Mouse (Mus musculus): ENCODE measurements around the gene Ddhd1. TPM values are rescaled to one million over a fixed set of nuclear protein-coding genes. Genes with fewer than 3 reads are reported as not detected.

Ddhd1 gene
- polyA plus RNA-seq, 1 experiment from 2014 or later = 10.0 TPM

GRCm38 (mm10) chr14:45660315-45660714 lies 2.4 kb upstream of the Ddhd1 start:
- Histone ChIP-seq H3K4me1 (peaks cover 22% of the 10 kb centered on the region), H3K9me3 (no peaks in the 10 kb centered on the region), H3K4me3 (no peak overlapping the region), H3K36me3 (no peaks in the 10 kb centered on the region), H3K27me3 (ENCODE audit: insufficient read depth, poor library complexity, severe bottlenecking) (no peaks in the 10 kb centered on the region), H3K27ac (no peak overlapping the region)
- WGBS = 71% methylated on average over 1 of the region's 1 CpGs
- no peak for DNase-seq (ENCODE audit: low spot score)

DNA sequence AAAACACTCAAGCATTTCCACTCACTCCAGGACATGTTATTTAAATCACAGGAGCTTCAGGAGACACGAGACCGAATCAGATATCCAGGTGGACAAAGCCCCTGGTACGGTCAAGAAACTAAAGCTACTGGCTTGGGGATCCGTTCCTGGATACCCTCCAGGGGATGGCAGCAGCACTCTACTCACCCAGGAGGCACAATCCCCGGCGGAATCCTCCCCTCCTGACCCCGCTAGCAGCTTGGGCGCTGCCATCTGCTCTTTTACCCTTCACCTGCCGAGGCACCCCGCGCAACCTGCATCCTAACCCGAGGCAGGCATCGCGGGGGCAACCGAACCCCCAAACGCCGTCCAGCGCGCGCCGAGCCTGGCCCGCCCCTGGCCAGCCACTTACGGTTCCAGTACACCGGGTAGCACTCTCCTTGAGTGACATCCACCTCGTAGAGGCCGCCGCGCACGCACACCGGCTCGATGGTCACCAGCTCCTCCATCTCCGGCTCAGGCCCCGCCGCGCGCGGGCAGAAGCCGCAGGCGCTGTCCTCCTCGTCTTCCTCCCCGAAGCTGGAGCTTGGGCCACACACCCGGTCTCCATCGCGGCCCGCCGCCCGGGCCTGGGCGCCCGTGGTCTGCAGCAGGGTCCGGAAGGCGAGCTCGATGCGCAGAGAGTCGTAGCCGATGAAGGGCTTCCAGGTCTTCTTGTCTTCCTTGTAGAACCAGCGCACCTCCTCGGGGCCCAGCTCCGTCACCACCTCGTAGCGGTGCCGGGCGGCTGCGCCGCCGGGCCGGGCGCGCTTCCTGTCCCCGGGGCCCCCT lies 907 bp downstream of the Ddhd1 start:
- WGBS = under 1% methylated on average over 69 of the region's 69 CpGs
- H3K4me1 ChIP-seq = peaks cover 37% of the 10 kb centered on the region

DNA sequence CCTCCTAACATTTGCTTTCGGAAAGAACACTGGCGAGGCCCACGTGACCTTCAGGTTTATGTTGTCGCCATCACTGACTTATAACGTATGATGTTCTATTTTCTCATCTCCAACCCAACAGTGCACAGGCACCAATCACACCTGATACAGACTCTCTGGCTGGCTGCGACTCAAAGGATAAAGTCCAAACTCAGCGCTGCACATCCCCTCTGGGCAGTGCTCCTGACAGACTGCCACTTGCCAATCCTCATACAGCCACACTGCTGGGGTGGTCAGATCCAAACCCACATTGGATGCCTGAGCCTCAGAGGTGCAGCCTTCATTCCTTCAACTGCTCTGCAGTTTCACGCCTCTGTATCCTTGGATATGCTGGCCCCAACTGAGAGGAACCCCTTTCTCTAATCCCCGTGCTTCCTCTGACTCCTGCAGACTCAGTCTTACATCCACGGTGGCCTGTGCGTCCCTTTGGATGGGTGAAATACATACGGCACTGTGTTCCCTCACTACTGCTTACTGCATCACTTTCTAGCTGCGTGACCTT lies 3.0 kb downstream of the Ddhd1 start:
- Histone ChIP-seq H3K4me3 (0 out of 2 replicates have a peak overlapping the region, but pooled peaks have one; percentile 5), H3K9me3 (no peaks in the 10 kb centered on the region), H3K36me3 (no peaks in the 10 kb centered on the region)

More for the DNA sequence above, 907 bp downstream of the Ddhd1 start:
- H3K36me3 ChIP-seq = no peaks in the 10 kb centered on the region
- peak overlapping the region; percentile 91 for H3K4me3 ChIP-seq
- no peaks in the 10 kb centered on the region for H3K27me3 ChIP-seq (ENCODE audit: insufficient read depth, poor library complexity, severe bottlenecking)
- H3K27ac ChIP-seq = peak overlapping the region; percentile 95
- H3K9me3 ChIP-seq = no peaks in the 10 kb centered on the region
- DNase-seq (ENCODE audit: low spot score) = peak; percentile 88

GRCm38 (mm10) chr14:45653756-45654155 lies 4.2 kb downstream of the Ddhd1 start:
- Histone ChIP-seq H3K27me3 (ENCODE audit: insufficient read depth, poor library complexity, severe bottlenecking) (no peaks in the 10 kb centered on the region), H3K4me3 (no peak overlapping the region), H3K9me3 (no peaks in the 10 kb centered on the region), H3K27ac (no peak overlapping the region), H3K36me3 (no peaks in the 10 kb centered on the region), H3K4me1 (peaks cover 49% of the 10 kb centered on the region)
- peak; percentile 85 for DNase-seq (ENCODE audit: low spot score)
- 57% methylated on average over 2 of the region's 2 CpGs for WGBS

More for the DNA sequence above, 3.0 kb downstream of the Ddhd1 start:
- no peaks in the 10 kb centered on the region for H3K27me3 ChIP-seq (ENCODE audit: insufficient read depth, poor library complexity, severe bottlenecking)
- peak overlapping the region; percentile 52; the same call in 1 of the 2 replicates for H3K27ac ChIP-seq
- whole genome bisulfite sequencing = 79% methylated on average over 13 of the region's 13 CpGs
- peaks cover 39% of the 10 kb centered on the region for H3K4me1 ChIP-seq
- no peak for DNase-seq (ENCODE audit: low spot score)

- H3K27me3 ChIP-seq (ENCODE audit: insufficient read depth, poor library complexity, severe bottlenecking) = no peaks in the 10 kb centered on the region
- peaks cover 41% of the 10 kb centered on the region for H3K4me1 ChIP-seq
- DNase-seq (ENCODE audit: low spot score) = no peak
- H3K27ac ChIP-seq = peak overlapping the region; percentile 31; the same call in 1 of the 2 replicates
- WGBS = 58% methylated on average over 11 of the region's 11 CpGs
- no peaks in the 10 kb centered on the region for H3K9me3 ChIP-seq
- H3K36me3 ChIP-seq = no peaks in the 10 kb centered on the region
- H3K4me3 ChIP-seq = no peak overlapping the region
Measured at GRCm38 (mm10) chr14:45648999-45649818, 8.7 kb downstream of the Ddhd1 start.

- H3K9me3 ChIP-seq = no peaks in the 10 kb centered on the region
- no peak overlapping the region for H3K4me3 ChIP-seq
- H3K27me3 ChIP-seq (ENCODE audit: insufficient read depth, poor library complexity, severe bottlenecking) = no peaks in the 10 kb centered on the region
- WGBS = 61% methylated on average over 3 of the region's 3 CpGs
- H3K27ac ChIP-seq = no peak overlapping the region
- DNase-seq (ENCODE audit: low spot score) = no peak
- H3K4me1 ChIP-seq = peaks cover 48% of the 10 kb centered on the region
- H3K36me3 ChIP-seq = no peaks in the 10 kb centered on the region
Measured at GRCm38 (mm10) chr14:45648144-45648543, 9.8 kb downstream of the Ddhd1 start.

- Histone ChIP-seq H3K27ac (no peak overlapping the region), H3K4me1 (peaks cover 46% of the 10 kb centered on the region), H3K27me3 (ENCODE audit: insufficient read depth, poor library complexity, severe bottlenecking) (no peaks in the 10 kb centered on the region), H3K36me3 (no peaks in the 10 kb centered on the region), H3K9me3 (no peaks in the 10 kb centered on the region), H3K4me3 (no peak overlapping the region)
- WGBS = 71% methylated on average over 11 of the region's 11 CpGs
- no peak for DNase-seq (ENCODE audit: low spot score)
Measured at GRCm38 (mm10) chr14:45647632-45648031, 10.3 kb downstream of the Ddhd1 start.

- no peaks in the 10 kb centered on the region for H3K9me3 ChIP-seq
- H3K27ac ChIP-seq = no peak overlapping the region
- WGBS = 58% methylated on average over 7 of the region's 7 CpGs
- peaks cover 43% of the 10 kb centered on the region for H3K4me1 ChIP-seq
- no peak overlapping the region for H3K4me3 ChIP-seq
- no peaks in the 10 kb centered on the region for H3K27me3 ChIP-seq (ENCODE audit: insufficient read depth, poor library complexity, severe bottlenecking)
- no peak for DNase-seq (ENCODE audit: low spot score)
- H3K36me3 ChIP-seq = no peaks in the 10 kb centered on the region
Measured at GRCm38 (mm10) chr14:45647175-45647574, 10.8 kb downstream of the Ddhd1 start.

GRCm38 (mm10) chr14:45644786-45645185 lies 13.2 kb downstream of the Ddhd1 start:
- WGBS = 74% methylated on average over 1 of the region's 1 CpGs
- DNase-seq (ENCODE audit: low spot score) = no peak
- Histone ChIP-seq H3K27ac (no peak overlapping the region), H3K4me3 (no peak overlapping the region), H3K36me3 (no peaks in the 10 kb centered on the region), H3K9me3 (no peaks in the 10 kb centered on the region), H3K27me3 (ENCODE audit: insufficient read depth, poor library complexity, severe bottlenecking) (no peaks in the 10 kb centered on the region), H3K4me1 (peaks cover 43% of the 10 kb centered on the region)

DNA sequence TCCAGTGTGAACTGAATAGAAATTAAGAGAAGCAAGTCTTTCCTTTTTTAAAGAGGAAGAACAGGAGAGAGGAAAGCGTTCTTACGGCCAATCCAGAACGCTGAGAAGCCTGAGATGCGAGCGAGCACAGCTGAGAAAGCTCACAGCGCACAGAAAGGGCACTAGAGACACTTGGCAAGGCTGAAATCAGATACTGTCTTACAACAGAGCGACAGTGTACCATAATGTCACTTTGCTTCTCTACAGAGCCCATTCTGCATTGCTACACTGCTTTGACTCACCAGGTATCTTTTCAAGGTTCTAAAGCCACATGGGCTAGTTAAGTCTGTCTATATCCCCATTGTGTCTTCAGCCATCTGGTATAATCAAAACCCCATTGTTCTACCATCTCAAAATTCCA lies 13.7 kb downstream of the Ddhd1 start:
- Histone ChIP-seq H3K27ac (no peak overlapping the region), H3K36me3 (no peaks in the 10 kb centered on the region), H3K27me3 (ENCODE audit: insufficient read depth, poor library complexity, severe bottlenecking) (no peaks in the 10 kb centered on the region), H3K4me3 (no peak overlapping the region), H3K4me1 (peaks cover 38% of the 10 kb centered on the region), H3K9me3 (no peaks in the 10 kb centered on the region)
- 36% methylated on average over 7 of the region's 7 CpGs for WGBS
- DNase-seq (ENCODE audit: low spot score) = no peak

DNA sequence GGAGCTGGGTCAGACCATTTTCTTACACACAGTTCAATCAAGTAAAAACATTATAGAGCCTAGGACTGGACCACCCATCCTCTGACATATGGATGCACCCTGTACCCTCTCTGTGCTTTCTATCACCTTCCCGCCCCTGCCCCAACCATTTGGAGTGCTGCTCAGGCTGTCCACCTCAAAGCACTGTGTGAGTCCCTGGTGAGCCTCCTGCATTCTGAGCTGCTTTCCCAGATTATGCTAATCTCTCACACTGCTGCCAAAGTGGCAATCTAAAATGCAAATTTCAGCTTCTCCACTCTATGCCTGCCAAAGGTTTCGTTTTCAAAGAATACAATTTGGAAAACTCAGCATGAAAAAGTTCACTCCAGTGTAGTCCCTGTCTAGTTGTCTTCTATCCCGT lies 14.5 kb downstream of the Ddhd1 start:
- Histone ChIP-seq H3K4me1 (peaks cover 35% of the 10 kb centered on the region), H3K36me3 (no peaks in the 10 kb centered on the region)
- no peak for DNase-seq (ENCODE audit: low spot score)

GRCm38 (mm10) chr14:45642795-45643194 lies 15.1 kb downstream of the Ddhd1 start:
- Histone ChIP-seq H3K9me3 (no peaks in the 10 kb centered on the region), H3K4me1 (peaks cover 33% of the 10 kb centered on the region), H3K27ac (no peak overlapping the region), H3K27me3 (ENCODE audit: insufficient read depth, poor library complexity, severe bottlenecking) (no peaks in the 10 kb centered on the region), H3K4me3 (no peak overlapping the region), H3K36me3 (no peaks in the 10 kb centered on the region)
- DNase-seq (ENCODE audit: low spot score) = no peak
- 86% methylated on average over 5 of the region's 5 CpGs for WGBS

More for the DNA sequence above, 14.5 kb downstream of the Ddhd1 start:
- Histone ChIP-seq H3K9me3 (no peaks in the 10 kb centered on the region), H3K4me3 (no peak overlapping the region), H3K27me3 (ENCODE audit: insufficient read depth, poor library complexity, severe bottlenecking) (no peaks in the 10 kb centered on the region), H3K27ac (no peak overlapping the region)
- 39% methylated on average over 3 of the region's 3 CpGs for WGBS

DNA sequence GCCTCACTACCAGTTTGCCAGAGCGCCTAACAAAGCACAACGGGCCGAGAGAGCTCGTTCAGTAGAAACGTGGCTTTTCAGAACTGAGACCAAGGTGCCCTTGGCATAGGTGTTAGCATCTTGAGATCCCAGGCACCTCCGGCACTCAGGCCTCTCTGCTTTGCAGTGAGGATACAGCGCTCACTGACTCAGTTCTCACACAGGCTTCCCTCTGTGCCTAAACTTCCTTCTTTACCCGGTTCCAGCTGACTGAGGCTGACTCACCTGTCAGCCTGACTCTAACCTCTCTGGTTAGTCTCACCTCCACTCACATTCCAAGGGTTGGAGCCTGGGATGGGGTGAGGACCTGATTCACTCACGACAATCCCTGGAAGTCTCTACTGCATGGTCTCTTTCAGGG lies 15.7 kb downstream of the Ddhd1 start:
- WGBS = 77% methylated on average over 9 of the region's 9 CpGs
- H3K27me3 ChIP-seq (ENCODE audit: insufficient read depth, poor library complexity, severe bottlenecking) = no peaks in the 10 kb centered on the region
- H3K4me3 ChIP-seq = no peak overlapping the region
- H3K4me1 ChIP-seq = peaks cover 27% of the 10 kb centered on the region
- no peak for DNase-seq (ENCODE audit: low spot score)
- no peaks in the 10 kb centered on the region for H3K9me3 ChIP-seq
- no peak overlapping the region for H3K27ac ChIP-seq
- H3K36me3 ChIP-seq = no peaks in the 10 kb centered on the region
